Mouse (Mus musculus): Measurements from ENCODE around the gene Cdk11b.

GRCm38 (mm10) chr4:155575521-155575920 is 49.1 kb upstream of the Cdk11b start:
- TF ChIP-seq CTCF (IDR thresholded peaks at IDR 0.05; ENCODE audit: low read depth) (no peak), EP300 (IDR thresholded peaks at IDR 0.05; ENCODE audit: low read depth) (no peak)

All from heart, postnatal 0 days (tissue).